Mouse (Mus musculus) midbrain, embryonic 11.5 days (tissue): ENCODE results near the gene Stk24. TPM values are rescaled to one million over a fixed set of nuclear protein-coding genes. Genes with fewer than 3 reads are reported as not detected.
"Not testable (repeated sequence)": the region's sequence is repeated elsewhere in the genome, so short reads cannot be mapped to it uniquely, and the experiment has no call there.

ENCODE experiments used
- ATAC-seq: fragments of 200-750 bp; cut with Nextera tagmentation; 2 replicates; pipeline ENCODE4 v1.8.0; 2017; ENCODE audit warnings: moderate TSS enrichment, moderate library complexity; ENCODE audit not compliant: low FRiP score
- DNase-seq: peaks from one replicate; pipeline ENCODE4 v3.0.0; 2015; ENCODE audit warnings: low spot score; ENCODE audit errors: missing footprints
- H3K27ac ChIP-seq: fragments of 300-500 bp; sonication (generic); 2 replicates; pipeline ENCODE4 v1.5.1; 2014; ENCODE audit warnings: low read depth, low read length
- H3K27me3 ChIP-seq: fragments of 300-500 bp; sonication (generic); 2 replicates; pipeline ENCODE4 v1.6.1; 2014; ENCODE audit warnings: mild to moderate bottlenecking, low read length, moderate library complexity, mixed read lengths; ENCODE audit not compliant: control insufficient read depth, insufficient read depth
- H3K36me3 ChIP-seq: fragments of 300-500 bp; sonication (generic); 2 replicates; pipeline ENCODE4 v1.6.1; 2014; ENCODE audit warnings: mild to moderate bottlenecking, low read length, moderate library complexity, mixed read lengths; ENCODE audit not compliant: control insufficient read depth, insufficient read depth
- H3K4me1 ChIP-seq: fragments of 300-500 bp; sonication (generic); 2 replicates; pipeline ENCODE4 v1.6.1; 2014; ENCODE audit warnings: low read length; ENCODE audit not compliant: control insufficient read depth, insufficient read depth
- H3K4me2 ChIP-seq: fragments of 300-500 bp; sonication (generic); 2 replicates; pipeline ENCODE4 v1.6.1; 2014; ENCODE audit warnings: mild to moderate bottlenecking, moderate library complexity
- H3K4me3 ChIP-seq: fragments of 300-500 bp; sonication (generic); 2 replicates; pipeline ENCODE4 v1.5.1; 2014; ENCODE audit warnings: low read depth, low read length
- H3K9ac ChIP-seq: fragments of 300-500 bp; sonication (generic); 2 replicates; pipeline ENCODE4 v1.6.1; 2014; ENCODE audit warnings: low read length
- H3K9me3 ChIP-seq: fragments of 300-500 bp; sonication (generic); 2 replicates; pipeline ENCODE4 v1.6.1; 2016; ENCODE audit warnings: low read length; ENCODE audit not compliant: control insufficient read depth
- WGBS: fragments of 180-500 bp; shearing (Covaris S2); extraction: QIAGEN DNeasy Blood & Tissue Kit; methylation state at CpG from one replicate; pipeline ENCODE4 v1.1.7; 2014; 5-methylcytosine and 5-hydroxymethylcytosine counted together
- polyA plus RNA-seq: library from polyadenylated mRNA; unstranded; fragments of >200 nt; fragmentation: Nextera tagmentation; extraction: Ambion mirVana; gene quantifications from 2 replicates; pipeline ENCODE4 v1.2.1, GENCODE M21; 2014

Gene Stk24
- polyA plus RNA-seq, 1 experiment from 2014 or later = 43.5 TPM

- H3K27ac ChIP-seq = no peak overlapping the region
- no peak overlapping the region for H3K4me2 ChIP-seq
- no peaks in the 10 kb centered on the region for H3K4me1 ChIP-seq
- no peak overlapping the region for H3K9ac ChIP-seq
- H3K27me3 ChIP-seq = no peaks in the 10 kb centered on the region
- no peaks in the 10 kb centered on the region for H3K9me3 ChIP-seq
- DNase-seq (peak; percentile 17), ATAC-seq (no peak)
- WGBS = 90% methylated on average over 6 of the region's 6 CpGs
- no peak overlapping the region for H3K4me3 ChIP-seq
- no peaks in the 10 kb centered on the region for H3K36me3 ChIP-seq
Measured at GRCm38 (mm10) chr14:121414635-121415241, 34.9 kb upstream of the Stk24 start.

- WGBS = 97% methylated on average over 1 of the region's 1 CpGs
- H3K36me3 ChIP-seq, H3K27me3 ChIP-seq, H3K9me3 ChIP-seq, H3K27ac ChIP-seq, ATAC-seq, H3K4me3 ChIP-seq, H3K9ac ChIP-seq, H3K4me2 ChIP-seq, DNase-seq, H3K4me1 ChIP-seq: not testable (repeated sequence)
Measured at GRCm38 (mm10) chr14:121413726-121414125, 33.9 kb upstream of the Stk24 start.

GRCm38 (mm10) chr14:121408944-121409343, 29.1 kb upstream of the Stk24 start:
- H3K9me3 ChIP-seq = no peaks in the 10 kb centered on the region
- H3K4me3 ChIP-seq = no peak overlapping the region
- H3K4me1 ChIP-seq = no peaks in the 10 kb centered on the region
- H3K36me3 ChIP-seq = no peaks in the 10 kb centered on the region
- DNase-seq (peak; percentile 44), ATAC-seq (no peak)
- no peak overlapping the region for H3K9ac ChIP-seq
- H3K27ac ChIP-seq = no peak overlapping the region
- no peak overlapping the region for H3K4me2 ChIP-seq
- H3K27me3 ChIP-seq = no peaks in the 10 kb centered on the region
- 87% methylated on average over 3 of the region's 3 CpGs for WGBS

- Histone ChIP-seq H3K27me3 (no peaks in the 10 kb centered on the region), H3K27ac (no peak overlapping the region), H3K4me1 (no peaks in the 10 kb centered on the region), H3K9ac (no peak overlapping the region), H3K4me3 (no peak overlapping the region), H3K9me3 (no peaks in the 10 kb centered on the region), H3K4me2 (no peak overlapping the region), H3K36me3 (no peaks in the 10 kb centered on the region)
- peak; percentile 71 for DNase-seq
- ATAC-seq = no peak
- WGBS = 92% methylated on average over 7 of the region's 7 CpGs
Measured at GRCm38 (mm10) chr14:121406943-121407342, 27.1 kb upstream of the Stk24 start.

GRCm38 (mm10) chr14:121405546-121405945, 25.7 kb upstream of the Stk24 start:
- ATAC-seq (0 out of 2 replicates have a peak, but pooled peaks have one; percentile 30), DNase-seq (peak; percentile 86)
- Histone ChIP-seq H3K27me3 (no peaks in the 10 kb centered on the region), H3K9ac (no peak overlapping the region), H3K4me1 (no peaks in the 10 kb centered on the region), H3K4me2 (peak overlapping the region; percentile 37), H3K36me3 (no peaks in the 10 kb centered on the region), H3K27ac (no peak overlapping the region), H3K9me3 (no peaks in the 10 kb centered on the region), H3K4me3 (peak overlapping the region; percentile 4; the same call in 1 of the 2 replicates)
- WGBS = 54% methylated on average over 15 of the region's 15 CpGs

- ATAC-seq (peak; percentile 30; the same call in 1 of the 2 replicates), DNase-seq (peak; percentile 82)
- 48% methylated on average over 12 of the region's 13 CpGs for WGBS
Measured at GRCm38 (mm10) chr14:121405120-121405519, 25.3 kb upstream of the Stk24 start.

GRCm38 (mm10) chr14:121399676-121400075, 19.9 kb upstream of the Stk24 start:
- DNase-seq (peak; percentile 76), ATAC-seq (no peak)
- Histone ChIP-seq H3K4me1 (no peaks in the 10 kb centered on the region), H3K36me3 (no peaks in the 10 kb centered on the region), H3K9me3 (no peaks in the 10 kb centered on the region), H3K4me2 (no peak overlapping the region), H3K4me3 (no peak overlapping the region), H3K27ac (no peak overlapping the region), H3K27me3 (no peaks in the 10 kb centered on the region), H3K9ac (no peak overlapping the region)
- WGBS = 91% methylated on average over 6 of the region's 6 CpGs

More at GRCm38 (mm10) chr14:121405120-121405519, 25.3 kb upstream of the Stk24 start:
- Histone ChIP-seq H3K27me3 (no peaks in the 10 kb centered on the region), H3K4me1 (no peaks in the 10 kb centered on the region), H3K4me3 (peak overlapping the region; percentile 4; the same call in 1 of the 2 replicates), H3K9ac (no peak overlapping the region), H3K27ac (no peak overlapping the region), H3K9me3 (no peaks in the 10 kb centered on the region), H3K36me3 (no peaks in the 10 kb centered on the region), H3K4me2 (peak overlapping the region; percentile 37)

GRCm38 (mm10) chr14:121397471-121397870, 17.7 kb upstream of the Stk24 start:
- Histone ChIP-seq H3K36me3 (no peaks in the 10 kb centered on the region), H3K4me3 (no peak overlapping the region), H3K9ac (no peak overlapping the region), H3K27me3 (no peaks in the 10 kb centered on the region), H3K9me3 (no peaks in the 10 kb centered on the region), H3K4me2 (no peak overlapping the region), H3K4me1 (no peaks in the 10 kb centered on the region), H3K27ac (no peak overlapping the region)
- DNase-seq (peak; percentile 82), ATAC-seq (no peak)
- WGBS = 67% methylated on average over 1 of the region's 1 CpGs

- DNase-seq (no peak), ATAC-seq (no peak)
- H3K9me3 ChIP-seq = no peaks in the 10 kb centered on the region
- H3K4me1 ChIP-seq = no peaks in the 10 kb centered on the region
- no peak overlapping the region for H3K4me3 ChIP-seq
- H3K36me3 ChIP-seq = no peaks in the 10 kb centered on the region
- H3K9ac ChIP-seq = no peak overlapping the region
- no peak overlapping the region for H3K27ac ChIP-seq
- H3K27me3 ChIP-seq = no peaks in the 10 kb centered on the region
- 88% methylated on average over 4 of the region's 4 CpGs for WGBS
- H3K4me2 ChIP-seq = no peak overlapping the region
Measured at GRCm38 (mm10) chr14:121395125-121395524, 15.3 kb upstream of the Stk24 start.
